Mouse (Mus musculus): ENCODE measurements around the gene Prep. TPM values are rescaled to one million over a fixed set of nuclear protein-coding genes. Genes with fewer than 3 reads are reported as not detected.

Gene Prep
- polyA plus RNA-seq, 1 experiment from 2014 or later, result 32.4 TPM

GRCm38 (mm10) chr10:45193330-45194310, 126.6 kb downstream of the Prep start:
- Histone ChIP-seq H3K27me3 (ENCODE audit: control insufficient read depth, insufficient read depth, low read length) (no peaks in the 10 kb centered on the region), H3K4me3 (ENCODE audit: low read depth, low read length) (no peak overlapping the region), H3K4me2 (ENCODE audit: low read depth) (0 out of 2 replicates have a peak overlapping the region, but pooled peaks have one; percentile 0), H3K9me3 (ENCODE audit: control insufficient read depth, low read length) (no peaks in the 10 kb centered on the region), H3K27ac (ENCODE audit: low read depth, low read length) (peak overlapping the region; percentile 24; the same call in 1 of the 2 replicates), H3K9ac (ENCODE audit: low read length) (no peak overlapping the region), H3K36me3 (ENCODE audit: control insufficient read depth, insufficient read depth, low read length) (no peaks in the 10 kb centered on the region), H3K4me1 (ENCODE audit: control insufficient read depth, insufficient read depth, low read length) (peaks cover 15% of the 10 kb centered on the region)
- WGBS, result 32% methylated on average over 14 of the region's 14 CpGs
- DNase-seq (ENCODE audit: low spot score) (peak; percentile 44), ATAC-seq (ENCODE audit: insufficient read depth, low FRiP score, low TSS enrichment) (peak; percentile 89)

- Histone ChIP-seq H3K36me3 (ENCODE audit: control insufficient read depth, insufficient read depth, low read length) (no peaks in the 10 kb centered on the region), H3K9ac (ENCODE audit: low read length) (no peak overlapping the region), H3K9me3 (ENCODE audit: control insufficient read depth, low read length) (no peaks in the 10 kb centered on the region), H3K4me2 (ENCODE audit: low read depth) (no peak overlapping the region), H3K4me1 (ENCODE audit: control insufficient read depth, insufficient read depth, low read length) (peaks cover 15% of the 10 kb centered on the region), H3K27ac (ENCODE audit: low read depth, low read length) (no peak overlapping the region), H3K4me3 (ENCODE audit: low read depth, low read length) (no peak overlapping the region), H3K27me3 (ENCODE audit: control insufficient read depth, insufficient read depth, low read length) (no peaks in the 10 kb centered on the region)
- DNase-seq (ENCODE audit: low spot score), result no peak
- 79% methylated on average over 5 of the region's 5 CpGs for WGBS
- ATAC-seq (ENCODE audit: insufficient read depth, low FRiP score, low TSS enrichment), result no peak
These were observed 127.5 kb downstream of the Prep start for GRCm38 (mm10) chr10:45194531-45194930.

GRCm38 (mm10) chr10:45204582-45204981, 137.6 kb downstream of the Prep start:
- Histone ChIP-seq H3K27ac (ENCODE audit: low read depth, low read length) (no peak overlapping the region), H3K27me3 (ENCODE audit: control insufficient read depth, insufficient read depth, low read length) (no peaks in the 10 kb centered on the region), H3K36me3 (ENCODE audit: control insufficient read depth, insufficient read depth, low read length) (no peaks in the 10 kb centered on the region), H3K4me3 (ENCODE audit: low read depth, low read length) (no peak overlapping the region), H3K4me2 (ENCODE audit: low read depth) (no peak overlapping the region), H3K9ac (ENCODE audit: low read length) (no peak overlapping the region), H3K9me3 (ENCODE audit: control insufficient read depth, low read length) (no peaks in the 10 kb centered on the region), H3K4me1 (ENCODE audit: control insufficient read depth, insufficient read depth, low read length) (no peaks in the 10 kb centered on the region)
- 69% methylated on average over 1 of the region's 1 CpGs for WGBS
- no peak for DNase-seq (ENCODE audit: low spot score)
- ATAC-seq (ENCODE audit: insufficient read depth, low FRiP score, low TSS enrichment), result no peak

- H3K4me3 ChIP-seq (ENCODE audit: low read depth, low read length), result no peak overlapping the region
- H3K36me3 ChIP-seq (ENCODE audit: control insufficient read depth, insufficient read depth, low read length), result no peaks in the 10 kb centered on the region
- DNase-seq (ENCODE audit: low spot score) (no peak), ATAC-seq (ENCODE audit: insufficient read depth, low FRiP score, low TSS enrichment) (no peak)
- H3K4me2 ChIP-seq (ENCODE audit: low read depth), result no peak overlapping the region
- no peak overlapping the region for H3K27ac ChIP-seq (ENCODE audit: low read depth, low read length)
- no peak overlapping the region for H3K9ac ChIP-seq (ENCODE audit: low read length)
- no peaks in the 10 kb centered on the region for H3K27me3 ChIP-seq (ENCODE audit: control insufficient read depth, insufficient read depth, low read length)
- H3K4me1 ChIP-seq (ENCODE audit: control insufficient read depth, insufficient read depth, low read length), result no peaks in the 10 kb centered on the region
- no peaks in the 10 kb centered on the region for H3K9me3 ChIP-seq (ENCODE audit: control insufficient read depth, low read length)
These were observed 143.2 kb downstream of the Prep start for GRCm38 (mm10) chr10:45210201-45210600.

GRCm38 (mm10) chr10:45216676-45217075, 149.7 kb downstream of the Prep start:
- no peak overlapping the region for H3K4me2 ChIP-seq (ENCODE audit: low read depth)
- WGBS, result 90% methylated on average over 7 of the region's 7 CpGs
- no peak for ATAC-seq (ENCODE audit: insufficient read depth, low FRiP score, low TSS enrichment)

More at GRCm38 (mm10) chr10:45216676-45217075, 149.7 kb downstream of the Prep start:
- Histone ChIP-seq H3K9ac (ENCODE audit: low read length) (no peak overlapping the region), H3K36me3 (ENCODE audit: control insufficient read depth, insufficient read depth, low read length) (no peaks in the 10 kb centered on the region), H3K27ac (ENCODE audit: low read depth, low read length) (no peak overlapping the region), H3K4me1 (ENCODE audit: control insufficient read depth, insufficient read depth, low read length) (no peaks in the 10 kb centered on the region), H3K27me3 (ENCODE audit: control insufficient read depth, insufficient read depth, low read length) (no peaks in the 10 kb centered on the region), H3K4me3 (ENCODE audit: low read depth, low read length) (no peak overlapping the region), H3K9me3 (ENCODE audit: control insufficient read depth, low read length) (no peaks in the 10 kb centered on the region)
- DNase-seq (ENCODE audit: low spot score), result no peak

Small RNA genes within 50 kb of the gene (microRNA-seq; reads per million reads assigned to microRNA genes)
- not detected for gene Gm23766

Other genes starting within 250 kb of the Prep start
- 0.69 and 1.1 TPM in 2 replicates for gene Popdc3, start 110.9 kb downstream of the Prep start, polyA plus RNA-seq (2014; fragmentation: Nextera tagmentation; extraction: Ambion mirVana)